Mouse (Mus musculus): ENCODE results near the gene Syde2.

DNA sequence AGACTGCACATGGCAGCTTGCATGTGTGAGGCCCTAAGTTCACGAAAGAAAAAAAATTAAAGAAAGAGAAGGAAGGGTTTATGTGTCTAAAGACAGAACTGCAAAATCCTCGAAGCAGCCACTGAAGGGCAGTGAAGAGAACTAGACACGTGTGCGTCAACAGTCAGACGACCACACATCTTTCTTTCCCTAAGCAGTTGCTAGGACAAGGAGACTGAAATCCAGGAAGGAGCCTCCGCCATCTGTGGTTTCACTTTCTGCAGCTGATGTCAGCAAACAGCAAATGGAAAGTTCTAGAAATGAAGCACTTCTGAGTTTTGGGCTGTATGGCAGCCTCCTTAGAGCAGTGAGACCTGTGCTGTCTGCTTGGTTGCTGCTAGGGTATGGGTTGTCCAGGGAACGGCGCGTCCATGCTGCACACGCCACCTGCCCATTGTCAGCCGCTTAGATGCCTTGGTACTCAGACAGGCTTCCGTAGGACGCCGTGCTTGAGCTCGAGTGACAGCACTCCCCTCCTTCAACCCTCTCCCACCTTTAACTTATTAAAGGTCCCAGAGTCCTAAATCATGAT, 71.8 kb downstream of the Syde2 start:
- no peak for TF ChIP-seq CTCF (IDR thresholded peaks at IDR 0.05; ENCODE audit: extremely low read depth, insufficient read length, insufficient replicate concordance, low read depth, low read length)
- TF ChIP-seq POLR2A (IDR thresholded peaks at IDR 0.05; ENCODE audit: low read depth, low read length): no peak

Measured in small intestine, adult 2 months (tissue).